Mouse (Mus musculus) layer of hippocampus, postnatal 36 days (tissue): ENCODE measurements around the gene Klf17. TPM values are rescaled to one million over a fixed set of nuclear protein-coding genes. Genes with fewer than 3 reads are reported as not detected.

Experiments
- total RNA-seq, 2 experiments: library from RNA; stranded (reverse); gene quantifications; 2 replicates each; pipeline ENCODE4 v1.2.3; 2021

Klf17 gene
- total RNA-seq, 2 experiments from 2014 or later, result not detected

Other genes with a start within 250 kb of the Klf17 start
- gene Eri3, start 215.3 kb downstream of the Klf17 start, total RNA-seq, result 100 to 1,000 TPM; 183 to 187 TPM
- 10 to 100 TPM; 35.0 to 36.8 TPM for gene Dmap1, start 83.4 kb downstream of the Klf17 start, total RNA-seq
- gene Gm12845, start 41.2 kb downstream of the Klf17 start, total RNA-seq, result not detected
- 10 to 100 TPM; 34.7 to 38.8 TPM for gene Slc6a9, start 68.9 kb upstream of the Klf17 start, total RNA-seq
- gene Ccdc24, start 106.9 kb upstream of the Klf17 start, total RNA-seq, result 1 to 10 TPM in 1 of 2 experiments, under 1 TPM in 1; 0.52 to 1.5 TPM
- 10 to 100 TPM; 65.9 to 67.0 TPM for gene B4galt2, start 117.8 kb upstream of the Klf17 start, total RNA-seq
- 100 to 1,000 TPM; 418 to 429 TPM for gene Atp6v0b, start 121.7 kb upstream of the Klf17 start, total RNA-seq
- gene Dph2, start 126.4 kb upstream of the Klf17 start, total RNA-seq, result 10 to 100 TPM; 10.9 to 11.5 TPM
- 100 to 1,000 TPM; 120 to 130 TPM for gene Ipo13, start 149.4 kb upstream of the Klf17 start, total RNA-seq
- 1 to 10 TPM; 1.1 to 1.9 TPM for gene Artn, start 164.1 kb upstream of the Klf17 start, total RNA-seq